Mouse (Mus musculus) MEL (cell line): ENCODE data around the gene Cpne9. TPM values are rescaled to one million over a fixed set of nuclear protein-coding genes. Genes with fewer than 3 reads are reported as not detected.
A peak's percentile ranks its signal among the peaks of the same experiment; 100 is the strongest.

ENCODE experiments used
- DNase-seq: peaks from one replicate; pipeline ENCODE4 v3.0.0; 2011; ENCODE audit warnings: low read depth, low spot score
- H3K27ac ChIP-seq: 2 replicates; pipeline ENCODE4 v1.5.1; 2012; ENCODE audit warnings: low read depth, mild to moderate bottlenecking, control low read depth, low read length, moderate library complexity; ENCODE audit not compliant: control insufficient read depth
- H3K27me3 ChIP-seq, 2 experiments: fragments of 150-350 bp in 1 of 2; sonication (generic) in 1 of 2; 2 replicates each; pipeline ENCODE4 v1.6.1; 2012; ENCODE audit warnings: low read length in 2 of 2, mild to moderate bottlenecking in 2 of 2, improper control_type of control experiment in 1 of 2, moderate library complexity in 1 of 2; ENCODE audit not compliant: insufficient read depth in 2 of 2, control insufficient read depth in 1 of 2
- H3K36me3 ChIP-seq, 2 experiments: 2 replicates each; pipeline ENCODE4 v1.6.1; 2012 to 2014; ENCODE audit warnings: low read length in 2 of 2, improper control_type of control experiment in 1 of 2, inconsistent platforms in 1 of 2, mild to moderate bottlenecking in 1 of 2; ENCODE audit not compliant: insufficient read depth in 2 of 2, control insufficient read depth in 1 of 2
- H3K4me1 ChIP-seq, 2 experiments: fragments of 150-350 bp in 1 of 2; sonication (generic) in 1 of 2; 2 replicates each; pipeline ENCODE4 v1.6.1; 2012; ENCODE audit warnings: low read length in 2 of 2, improper control_type of control experiment in 1 of 2, mild to moderate bottlenecking in 1 of 2; ENCODE audit not compliant: insufficient read depth in 2 of 2, control insufficient read depth in 1 of 2
- H3K4me3 ChIP-seq, 2 experiments: fragments of 150-350 bp in 1 of 2; sonication (generic) in 1 of 2; 2 replicates each; pipeline ENCODE4 v1.5.1; 2012; ENCODE audit warnings: low read depth in 2 of 2, low read length in 2 of 2, mild to moderate bottlenecking in 2 of 2, moderate library complexity in 2 of 2, control low read depth in 1 of 2, improper control_type of control experiment in 1 of 2; ENCODE audit not compliant: control insufficient read depth in 1 of 2, insufficient read depth in 1 of 2
- H3K79me2 ChIP-seq: 2 replicates; pipeline ENCODE4 v1.6.1; 2012; ENCODE audit warnings: mild to moderate bottlenecking, low read length, moderate library complexity; ENCODE audit not compliant: control insufficient read depth, poor library complexity, insufficient read depth
- H3K9ac ChIP-seq: 2 replicates; pipeline ENCODE4 v1.6.1; 2012; ENCODE audit warnings: low read depth, mild to moderate bottlenecking, control low read depth, low read length, moderate library complexity; ENCODE audit not compliant: control insufficient read depth, poor library complexity, severe bottlenecking
- H3K9me3 ChIP-seq: fragments of 150-350 bp; sonication (generic); replicated peaks from 2 replicates; pipeline ENCODE4 v1.6.1; 2012; ENCODE audit warnings: mild to moderate bottlenecking, low read length, improper control_type of control experiment, moderate library complexity; ENCODE audit not compliant: insufficient read depth
- BHLHE40 ChIP-seq: IDR thresholded peaks from 2 replicates; pipeline ENCODE4 v1.6.1; 2012; ENCODE audit warnings: low read depth, mild to moderate bottlenecking, inconsistent platforms, low read length, improper control_type of control experiment, borderline replicate concordance
- CHD1 ChIP-seq: IDR thresholded peaks from 2 replicates; pipeline ENCODE4 v1.6.1; 2012; ENCODE audit warnings: low read depth, mild to moderate bottlenecking, inconsistent platforms, low read length, improper control_type of control experiment
- CHD2 ChIP-seq: IDR thresholded peaks from 2 replicates; pipeline ENCODE4 v1.6.1; 2011; ENCODE audit warnings: low read length, improper control_type of control experiment
- CTCF ChIP-seq, 3 experiments: IDR thresholded peaks in 2 of 3; conservative IDR thresholded peaks in 1 of 3; 2 replicates each; pipeline ENCODE4 v1.5.1; 2011 to 2012; ENCODE audit warnings: low read length in 3 of 3, low read depth in 2 of 3, mild to moderate bottlenecking in 2 of 3, improper control_type of control experiment in 1 of 3, inconsistent platforms in 1 of 3, mixed read lengths in 1 of 3, moderate library complexity in 1 of 3; ENCODE audit not compliant: control insufficient read depth in 1 of 3, insufficient read depth in 1 of 3, poor library complexity in 1 of 3, severe bottlenecking in 1 of 3
- E2F4 ChIP-seq: IDR thresholded peaks from 2 replicates; pipeline ENCODE4 v1.6.1; 2011; ENCODE audit warnings: low read depth, low read length, improper control_type of control experiment, borderline replicate concordance
- ETS1 ChIP-seq: IDR thresholded peaks from 2 replicates; pipeline ENCODE4 v1.6.1; 2012; ENCODE audit warnings: low read depth, mild to moderate bottlenecking, inconsistent platforms, low read length, improper control_type of control experiment, moderate library complexity
- HCFC1 ChIP-seq: IDR thresholded peaks from 2 replicates; pipeline ENCODE4 v1.6.1; 2012; ENCODE audit warnings: low read depth, mild to moderate bottlenecking, inconsistent platforms, low read length, improper control_type of control experiment, moderate library complexity
- KAT2A ChIP-seq: conservative IDR thresholded peaks from 2 replicates; pipeline ENCODE4 v1.6.1; 2012; ENCODE audit warnings: low read depth, low read length, improper control_type of control experiment, inconsistent platforms
- MAFK ChIP-seq: IDR thresholded peaks from 2 replicates; pipeline ENCODE4 v1.6.1; 2011; ENCODE audit warnings: low read depth, mild to moderate bottlenecking, low read length, improper control_type of control experiment, borderline replicate concordance
- MAX ChIP-seq: IDR thresholded peaks from 2 replicates; pipeline ENCODE4 v1.6.1; 2011; ENCODE audit warnings: low read length, improper control_type of control experiment
- MAZ ChIP-seq: IDR thresholded peaks from 2 replicates; pipeline ENCODE4 v1.6.1; 2012; ENCODE audit warnings: low read depth, mild to moderate bottlenecking, inconsistent platforms, low read length, improper control_type of control experiment
- MEF2A ChIP-seq: IDR thresholded peaks from 2 replicates; pipeline ENCODE4 v1.6.1; 2014; ENCODE audit warnings: low read depth, mild to moderate bottlenecking, inconsistent platforms, low read length, improper control_type of control experiment; ENCODE audit not compliant: poor library complexity, insufficient replicate concordance, severe bottlenecking; ENCODE audit errors: extremely low read depth
- MXI1 ChIP-seq: IDR thresholded peaks from 2 replicates; pipeline ENCODE4 v1.6.1; 2011; ENCODE audit warnings: mild to moderate bottlenecking, low read depth, low read length, improper control_type of control experiment
- MYC ChIP-seq: IDR thresholded peaks from 2 replicates; pipeline ENCODE4 v1.6.1; 2011; ENCODE audit warnings: low read depth, mild to moderate bottlenecking, low read length, improper control_type of control experiment, moderate library complexity
- NELFE ChIP-seq: IDR thresholded peaks from 2 replicates; pipeline ENCODE4 v1.6.1; 2011; ENCODE audit warnings: low read depth, low read length, improper control_type of control experiment
- NRF1 ChIP-seq: IDR thresholded peaks from 2 replicates; pipeline ENCODE4 v1.6.1; 2014; ENCODE audit warnings: low read depth, mild to moderate bottlenecking, inconsistent platforms, low read length, improper control_type of control experiment, moderate library complexity; ENCODE audit not compliant: poor library complexity, insufficient read depth, severe bottlenecking
- POLR2A ChIP-seq, 2 experiments: IDR thresholded peaks; 2 replicates each; pipeline ENCODE4 v1.6.1; 2011 to 2012; ENCODE audit warnings: low read length in 2 of 2, mild to moderate bottlenecking in 2 of 2, control low read depth in 1 of 2, improper control_type of control experiment in 1 of 2, low read depth in 1 of 2, moderate library complexity in 1 of 2; ENCODE audit not compliant: control insufficient read depth in 1 of 2, insufficient read depth in 1 of 2, poor library complexity in 1 of 2
- POLR2AphosphoS2 ChIP-seq: IDR thresholded peaks from 2 replicates; pipeline ENCODE4 v1.6.1; 2011; ENCODE audit warnings: low read length, improper control_type of control experiment
- POLR2AphosphoS5 ChIP-seq: IDR thresholded peaks from 2 replicates; pipeline ENCODE4 v1.6.1; 2012; ENCODE audit warnings: low read depth, borderline replicate concordance, mild to moderate bottlenecking, inconsistent platforms, low read length, moderate library complexity, mixed read lengths
- RCOR1 ChIP-seq: IDR thresholded peaks from 2 replicates; pipeline ENCODE4 v1.6.1; 2012; ENCODE audit warnings: low read depth, mild to moderate bottlenecking, inconsistent platforms, low read length, improper control_type of control experiment
- SIN3A ChIP-seq: IDR thresholded peaks from 2 replicates; pipeline ENCODE4 v1.6.1; 2012; ENCODE audit warnings: low read length, improper control_type of control experiment, inconsistent platforms
- SMC3 ChIP-seq: IDR thresholded peaks from 2 replicates; pipeline ENCODE4 v1.6.1; 2011; ENCODE audit warnings: low read depth, low read length, improper control_type of control experiment
- TAL1 ChIP-seq: IDR thresholded peaks from 2 replicates; pipeline ENCODE4 v1.6.1; 2012; ENCODE audit warnings: mild to moderate bottlenecking, inconsistent platforms, low read length, moderate library complexity, mixed read lengths
- TBP ChIP-seq: IDR thresholded peaks from 2 replicates; pipeline ENCODE4 v1.8.0; 2011; ENCODE audit warnings: low read depth, low read length, improper control_type of control experiment
- TCF12 ChIP-seq: IDR thresholded peaks from 2 replicates; pipeline ENCODE4 v1.6.1; 2014; ENCODE audit warnings: low read depth, mild to moderate bottlenecking, inconsistent platforms, low read length, improper control_type of control experiment, moderate library complexity
- UBTF ChIP-seq: IDR thresholded peaks from 2 replicates; pipeline ENCODE4 v1.6.1; 2012; ENCODE audit warnings: low read depth, mild to moderate bottlenecking, inconsistent platforms, low read length, improper control_type of control experiment, moderate library complexity, borderline replicate concordance; ENCODE audit not compliant: insufficient read depth
- USF1 ChIP-seq: IDR thresholded peaks from 2 replicates; pipeline ENCODE4 v1.6.1; 2014; ENCODE audit warnings: low read depth, mild to moderate bottlenecking, inconsistent platforms, low read length, improper control_type of control experiment, moderate library complexity
- ZC3H11A ChIP-seq: IDR thresholded peaks from 2 replicates; pipeline ENCODE4 v1.6.1; 2012; ENCODE audit warnings: low read depth, mild to moderate bottlenecking, inconsistent platforms, low read length, improper control_type of control experiment
- ZKSCAN1 ChIP-seq: IDR thresholded peaks from 2 replicates; pipeline ENCODE4 v1.6.1; 2012; ENCODE audit warnings: low read depth, mild to moderate bottlenecking, inconsistent platforms, low read length, improper control_type of control experiment, moderate library complexity
- ZMIZ1 ChIP-seq: IDR thresholded peaks from 2 replicates; pipeline ENCODE4 v1.6.1; 2012; ENCODE audit warnings: low read depth, mild to moderate bottlenecking, inconsistent platforms, low read length, improper control_type of control experiment, moderate library complexity
- ZNF384 ChIP-seq: IDR thresholded peaks from 2 replicates; pipeline ENCODE4 v1.6.1; 2012; ENCODE audit warnings: low read depth, mild to moderate bottlenecking, inconsistent platforms, low read length, improper control_type of control experiment
- polyA plus RNA-seq, 2 experiments: library from polyadenylated mRNA; stranded (reverse) in 1 of 2; unstranded in 1 of 2; fragments of >175 nt in 1 of 2; fragments of >200 nt in 1 of 2; gene quantifications; 2 replicates each; pipeline versions ENCODE4 v1.2.1 to v1.2.4; 2012; ENCODE audit warnings: low replicate concordance in 2 of 2, low read depth in 1 of 2; ENCODE audit not compliant: insufficient read length in 2 of 2, insufficient read depth in 1 of 2, missing spikeins in 1 of 2
- total RNA-seq: library from RNA; depleted of rRNA; stranded (reverse); fragments of 300-350 nt; gene quantifications from 2 replicates; pipeline ENCODE4 v1.2.3, GENCODE M21; 2012

Cpne9 gene
- total and polyA plus RNA-seq, 3 experiments: 1.3 to 1.6 TPM; not detected in 1

DNA sequence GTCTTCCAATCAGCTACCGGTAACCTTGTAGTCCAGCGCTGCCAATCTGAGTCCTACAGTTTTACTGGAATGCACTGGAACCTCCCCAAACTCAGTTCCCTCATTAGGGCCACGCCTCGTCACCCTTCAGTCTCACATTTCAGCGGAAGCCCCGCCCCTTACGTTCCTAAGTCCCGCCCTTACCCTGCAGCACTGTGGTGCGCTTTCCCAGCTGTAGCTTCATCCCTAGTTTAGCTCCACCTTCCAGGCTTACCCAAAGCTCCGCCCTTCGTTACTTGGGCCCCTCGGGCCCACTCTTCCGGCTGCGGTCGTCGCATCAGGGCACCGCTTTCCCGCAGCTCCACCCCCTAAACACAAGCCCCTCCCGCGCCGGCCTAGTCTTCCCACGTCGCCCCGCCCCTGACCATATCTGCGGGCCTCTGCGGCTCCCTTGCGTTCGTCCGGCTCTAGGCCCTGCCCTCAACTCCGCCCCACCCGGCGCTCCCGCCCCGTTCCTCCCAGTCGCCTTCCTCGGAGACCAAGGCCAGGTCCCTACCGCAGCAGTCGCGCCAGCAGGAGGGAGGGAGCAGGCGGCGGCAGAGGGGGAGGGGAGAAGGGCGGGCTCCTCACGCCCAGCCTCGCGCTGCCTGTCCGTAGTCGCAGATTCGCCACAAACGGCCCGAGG is 24.3 kb downstream of the Cpne9 start (continued):
- TF ChIP-seq CHD1: no peak
- TF ChIP-seq TAL1: no peak
- no peak for TF ChIP-seq BHLHE40
- TF ChIP-seq MAX: peak; percentile 74
- TF ChIP-seq MEF2A: no peak
- no peak; the same call in 1 of the 2 replicates for TF ChIP-seq CHD2
- no peak for TF ChIP-seq TCF12

DNA sequence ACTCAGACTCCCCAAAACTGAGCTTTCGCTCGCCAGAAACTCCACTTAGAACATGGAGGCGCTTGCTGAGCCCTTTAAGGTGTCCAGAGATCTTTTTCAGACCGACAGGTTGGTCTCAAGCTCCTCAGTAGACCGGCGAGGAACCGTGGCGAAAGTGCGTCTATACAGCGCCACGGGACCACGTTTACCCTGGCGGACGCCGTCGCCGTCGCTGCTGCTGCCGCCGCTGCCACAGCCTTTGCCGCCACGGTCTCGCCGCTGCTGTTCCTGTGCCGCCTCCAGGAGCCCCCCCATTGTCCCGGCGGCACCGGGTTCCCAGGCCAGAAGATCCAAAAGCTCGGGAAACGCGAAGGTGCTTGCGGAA is 24.9 kb downstream of the Cpne9 start, which contains the start of gene Brpf1:
TSS of gene Brpf1 (plus strand) at position 152 of the 364 bp plus-strand sequence.
- H3K4me3 ChIP-seq: peak within 1 kb of the TSS; percentile 71 to 97
- no peaks in the 10 kb centered on the region for H3K27me3 ChIP-seq
- peaks cover 21 to 24% of the 10 kb centered on the region in 2 experiments for H3K4me1 ChIP-seq
- no peaks in the 10 kb centered on the region for H3K9me3 ChIP-seq
- peak within 1 kb of the TSS; percentile 99 for H3K9ac ChIP-seq
- TF ChIP-seq E2F4 (no peak), RCOR1 (no peak), ZC3H11A (peak; percentile 99), TBP (0 out of 2 replicates have a peak, but pooled peaks have one; percentile 33), CHD2 (no peak), UBTF (no peak), MAX (peak; percentile 66), POLR2AphosphoS2 (no peak), ETS1 (no peak), MXI1 (peak; percentile 18), ZKSCAN1 (no peak), KAT2A (no peak; the same call in 1 of the 2 replicates), ZMIZ1 (peak; percentile 86; the same call in 1 of the 2 replicates), MAFK (no peak), BHLHE40 (peak; percentile 89), SIN3A (peak; percentile 77), POLR2AphosphoS5 (no peak), CTCF (IDR thresholded peaks at IDR 0.05 in 2 of 3, conservative IDR thresholded peaks at IDR 0.05 in 1 of 3; ENCODE audit: control insufficient read depth in 1 of 3, insufficient read depth in 1 of 3, low read depth in 2 of 3, low read length in 3 of 3, poor library complexity in 1 of 3, severe bottlenecking in 1 of 3) (no peak), USF1 (peak; percentile 35; the same call in 1 of the 2 replicates), POLR2A (IDR thresholded peaks at IDR 0.05; ENCODE audit: control insufficient read depth in 1 of 2, insufficient read depth in 1 of 2, low read depth in 1 of 2, low read length in 2 of 2, poor library complexity in 1 of 2) (peak; percentile 40 to 72; a peak in 3 of 4 replicates), SMC3 (no peak), NRF1 (no peak), MAZ (no peak), CHD1 (no peak), MYC (peak; percentile 64), ZNF384 (no peak), NELFE (peak; percentile 79), HCFC1 (peak; percentile 88)
- peak within 1 kb of the TSS; percentile 99 for H3K27ac ChIP-seq
- peaks cover 11 to 17% of the 10 kb centered on the region in 2 experiments for H3K36me3 ChIP-seq
- no peak for DNase-seq
- H3K79me2 ChIP-seq: peaks cover 35% of the 10 kb centered on the region
